Mouse (Mus musculus): ENCODE data around the gene Nadk. TPM values are rescaled to one million over a fixed set of nuclear protein-coding genes. Genes with fewer than 3 reads are reported as not detected.
A peak's percentile ranks its signal among the peaks of the same experiment; 100 is the strongest.

Gene Nadk
- polyA plus RNA-seq, 1 experiment = 129 TPM

GRCm38 (mm10) chr4:155560932-155561331, 1.2 kb upstream of the Nadk start:
- H3K27me3 ChIP-seq (ENCODE audit: control insufficient read depth, insufficient read depth, low read length) = no peaks in the 10 kb centered on the region
- TF ChIP-seq POLR2A (IDR thresholded peaks at IDR 0.05; ENCODE audit: control insufficient read depth, extremely low read depth, insufficient read depth, low read length, poor library complexity) (no peak), CTCF (IDR thresholded peaks at IDR 0.05; ENCODE audit: borderline replicate concordance, control insufficient read depth, extremely low read depth, insufficient read depth, low read length, poor library complexity) (no peak)
- DNase-seq = no peak
- 91% methylated on average over 2 of the region's 2 CpGs for WGBS
- H3K36me3 ChIP-seq (ENCODE audit: control insufficient read depth, insufficient read depth, low read length) = peaks cover 33% of the 10 kb centered on the region
- H3K4me3 ChIP-seq (ENCODE audit: control insufficient read depth, insufficient read depth, low read length) = no peak overlapping the region
- peaks cover 16% of the 10 kb centered on the region for H3K4me1 ChIP-seq (replicated peaks; ENCODE audit: control insufficient read depth, insufficient read depth, low read length)
- no peak overlapping the region for H3K27ac ChIP-seq (ENCODE audit: control insufficient read depth, insufficient read depth, low read length)

GRCm38 (mm10) chr4:155562725-155563399, 684 bp downstream of the Nadk start:
- Histone ChIP-seq H3K4me1 (replicated peaks; ENCODE audit: control insufficient read depth, insufficient read depth, low read length) (peaks cover 19% of the 10 kb centered on the region), H3K36me3 (ENCODE audit: control insufficient read depth, insufficient read depth, low read length) (peaks cover 19% of the 10 kb centered on the region), H3K27ac (ENCODE audit: control insufficient read depth, insufficient read depth, low read length) (peak overlapping the region; percentile 49), H3K4me3 (ENCODE audit: control insufficient read depth, insufficient read depth, low read length) (peak overlapping the region; percentile 54), H3K27me3 (ENCODE audit: control insufficient read depth, insufficient read depth, low read length) (no peaks in the 10 kb centered on the region)
- WGBS = 4% methylated on average over 19 of the region's 19 CpGs
- TF ChIP-seq POLR2A (IDR thresholded peaks at IDR 0.05; ENCODE audit: control insufficient read depth, extremely low read depth, insufficient read depth, low read length, poor library complexity) (no peak), CTCF (IDR thresholded peaks at IDR 0.05; ENCODE audit: borderline replicate concordance, control insufficient read depth, extremely low read depth, insufficient read depth, low read length, poor library complexity) (no peak)
- peak; percentile 40 for DNase-seq

GRCm38 (mm10) chr4:155563400-155564231, 1.4 kb downstream of the Nadk start:
- WGBS = under 1% methylated on average over 69 of the region's 69 CpGs
- peaks cover 19% of the 10 kb centered on the region for H3K4me1 ChIP-seq (replicated peaks; ENCODE audit: control insufficient read depth, insufficient read depth, low read length)

GRCm38 (mm10) chr4:155564315-155565069, 2.3 kb downstream of the Nadk start:
- Histone ChIP-seq H3K4me3 (ENCODE audit: control insufficient read depth, insufficient read depth, low read length) (peak overlapping the region; percentile 55), H3K4me1 (replicated peaks; ENCODE audit: control insufficient read depth, insufficient read depth, low read length) (peaks cover 19% of the 10 kb centered on the region), H3K27ac (ENCODE audit: control insufficient read depth, insufficient read depth, low read length) (no peak overlapping the region), H3K27me3 (ENCODE audit: control insufficient read depth, insufficient read depth, low read length) (no peaks in the 10 kb centered on the region), H3K36me3 (ENCODE audit: control insufficient read depth, insufficient read depth, low read length) (peaks cover 7% of the 10 kb centered on the region; the same call in 1 of the 2 replicates)
- DNase-seq = no peak
- TF ChIP-seq POLR2A (IDR thresholded peaks at IDR 0.05; ENCODE audit: control insufficient read depth, extremely low read depth, insufficient read depth, low read length, poor library complexity) (no peak), CTCF (IDR thresholded peaks at IDR 0.05; ENCODE audit: borderline replicate concordance, control insufficient read depth, extremely low read depth, insufficient read depth, low read length, poor library complexity) (no peak)
- 15% methylated on average over 20 of the region's 20 CpGs for WGBS

More at GRCm38 (mm10) chr4:155563400-155564231, 1.4 kb downstream of the Nadk start:
- H3K36me3 ChIP-seq (ENCODE audit: control insufficient read depth, insufficient read depth, low read length) = peaks cover 13% of the 10 kb centered on the region; the same call in 1 of the 2 replicates
- no peak overlapping the region for H3K27ac ChIP-seq (ENCODE audit: control insufficient read depth, insufficient read depth, low read length)
- H3K4me3 ChIP-seq (ENCODE audit: control insufficient read depth, insufficient read depth, low read length) = peak overlapping the region; percentile 55
- DNase-seq = peak; percentile 99
- H3K27me3 ChIP-seq (ENCODE audit: control insufficient read depth, insufficient read depth, low read length) = no peaks in the 10 kb centered on the region
- TF ChIP-seq CTCF (IDR thresholded peaks at IDR 0.05; ENCODE audit: borderline replicate concordance, control insufficient read depth, extremely low read depth, insufficient read depth, low read length, poor library complexity) = peak; percentile 34; the same call in 1 of the 2 replicates
- peak; percentile 89; the same call in 1 of the 2 replicates for TF ChIP-seq POLR2A (IDR thresholded peaks at IDR 0.05; ENCODE audit: control insufficient read depth, extremely low read depth, insufficient read depth, low read length, poor library complexity)

- no peaks in the 10 kb centered on the region for H3K36me3 ChIP-seq (ENCODE audit: control insufficient read depth, insufficient read depth, low read length)
These were observed 4.4 kb downstream of the Nadk start for GRCm38 (mm10) chr4:155566555-155566954.

GRCm38 (mm10) chr4:155568170-155568569, 6.0 kb downstream of the Nadk start:
- DNase-seq = peak; percentile 19
- Histone ChIP-seq H3K36me3 (ENCODE audit: control insufficient read depth, insufficient read depth, low read length) (no peaks in the 10 kb centered on the region), H3K27me3 (ENCODE audit: control insufficient read depth, insufficient read depth, low read length) (no peaks in the 10 kb centered on the region), H3K4me1 (replicated peaks; ENCODE audit: control insufficient read depth, insufficient read depth, low read length) (peaks cover 11% of the 10 kb centered on the region), H3K27ac (ENCODE audit: control insufficient read depth, insufficient read depth, low read length) (no peak overlapping the region), H3K4me3 (ENCODE audit: control insufficient read depth, insufficient read depth, low read length) (no peak overlapping the region)
- TF ChIP-seq CTCF (IDR thresholded peaks at IDR 0.05; ENCODE audit: borderline replicate concordance, control insufficient read depth, extremely low read depth, insufficient read depth, low read length, poor library complexity) = no peak
- no peak for TF ChIP-seq POLR2A (IDR thresholded peaks at IDR 0.05; ENCODE audit: control insufficient read depth, extremely low read depth, insufficient read depth, low read length, poor library complexity)
- 4% methylated on average over 2 of the region's 2 CpGs for WGBS

More at GRCm38 (mm10) chr4:155566555-155566954, 4.4 kb downstream of the Nadk start:
- no peak overlapping the region for H3K27ac ChIP-seq (ENCODE audit: control insufficient read depth, insufficient read depth, low read length)
- no peak for TF ChIP-seq CTCF (IDR thresholded peaks at IDR 0.05; ENCODE audit: borderline replicate concordance, control insufficient read depth, extremely low read depth, insufficient read depth, low read length, poor library complexity)
- TF ChIP-seq POLR2A (IDR thresholded peaks at IDR 0.05; ENCODE audit: control insufficient read depth, extremely low read depth, insufficient read depth, low read length, poor library complexity) = no peak
- H3K4me3 ChIP-seq (ENCODE audit: control insufficient read depth, insufficient read depth, low read length) = no peak overlapping the region
- H3K4me1 ChIP-seq (replicated peaks; ENCODE audit: control insufficient read depth, insufficient read depth, low read length) = peaks cover 19% of the 10 kb centered on the region
- no peaks in the 10 kb centered on the region for H3K27me3 ChIP-seq (ENCODE audit: control insufficient read depth, insufficient read depth, low read length)
- 93% methylated on average over 8 of the region's 8 CpGs for WGBS
- DNase-seq = no peak
